Mouse (Mus musculus): Measurements from ENCODE around the gene Ndufb11.

DNA sequence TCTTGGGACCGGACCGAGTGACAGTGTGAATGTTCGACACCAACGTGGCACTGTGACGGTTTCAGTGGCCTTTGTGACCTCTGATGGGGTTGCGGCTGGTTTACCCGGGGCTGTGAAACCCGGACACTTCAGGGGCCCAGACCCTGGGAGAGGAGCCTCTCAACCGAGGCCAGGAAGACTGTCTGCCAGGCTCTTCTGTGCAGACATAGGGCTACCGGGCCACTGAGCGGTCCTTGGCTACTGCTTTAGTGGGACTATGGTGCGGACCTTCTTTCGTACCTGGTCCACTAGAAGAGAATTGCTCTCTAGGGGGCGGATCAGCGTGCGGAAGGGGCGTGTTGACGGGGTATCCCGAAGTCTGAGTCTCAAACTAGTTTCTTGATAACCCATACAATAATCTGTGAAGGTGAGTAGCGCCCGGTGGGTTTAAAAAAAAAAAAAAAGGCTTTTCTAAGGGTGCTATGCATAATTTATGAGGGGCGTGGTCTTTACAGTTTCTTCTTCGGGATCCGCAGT lies 41.5 kb upstream of the Ndufb11 start:
- no peak for TF ChIP-seq POLR2A (IDR thresholded peaks at IDR 0.05; ENCODE audit: borderline replicate concordance, insufficient read depth, low read length)
- TF ChIP-seq CTCF (IDR thresholded peaks at IDR 0.05; ENCODE audit: borderline replicate concordance, insufficient read depth, low read depth, low read length), result no peak

Measured in cerebellum, adult 2 months (tissue).